Mouse (Mus musculus) CH12.LX (cell line): ENCODE measurements around the gene Scrn2.

Experiments used
- CTCF ChIP-seq, 2 experiments: IDR thresholded peaks in 1 of 2; conservative IDR thresholded peaks in 1 of 2; 2 replicates each; pipeline ENCODE4 v1.5.1; 2011 to 2012; ENCODE audit warnings: low read depth in 2 of 2, low read length in 2 of 2, improper control_type of control experiment in 1 of 2, inconsistent platforms in 1 of 2, mild to moderate bottlenecking in 1 of 2, moderate library complexity in 1 of 2
- E2F4 ChIP-seq: IDR thresholded peaks from 2 replicates; pipeline ENCODE4 v1.6.1; 2011; ENCODE audit warnings: low read depth, low read length, improper control_type of control experiment; ENCODE audit not compliant: insufficient replicate concordance
- EP300 ChIP-seq: IDR thresholded peaks from 2 replicates; pipeline ENCODE4 v1.6.1; 2011; ENCODE audit warnings: low read length, improper control_type of control experiment
- UBTF ChIP-seq: IDR thresholded peaks from 2 replicates; pipeline ENCODE4 v1.6.1; 2012; ENCODE audit warnings: low read depth, mild to moderate bottlenecking, inconsistent platforms, low read length, improper control_type of control experiment, moderate library complexity

GRCm38 (mm10) chr11:97063274-97063920 lies 33.7 kb downstream of the Scrn2 start:
- TF ChIP-seq E2F4, result no peak
- no peak for TF ChIP-seq UBTF
- TF ChIP-seq EP300, result no peak
- no peak for TF ChIP-seq CTCF (conservative IDR thresholded peaks at IDR 0.05 in 1 of 2, IDR thresholded peaks at IDR 0.05 in 1 of 2; ENCODE audit: low read depth in 2 of 2, low read length in 2 of 2)
